Mouse (Mus musculus): ENCODE measurements around the gene Ptprf.

DNA sequence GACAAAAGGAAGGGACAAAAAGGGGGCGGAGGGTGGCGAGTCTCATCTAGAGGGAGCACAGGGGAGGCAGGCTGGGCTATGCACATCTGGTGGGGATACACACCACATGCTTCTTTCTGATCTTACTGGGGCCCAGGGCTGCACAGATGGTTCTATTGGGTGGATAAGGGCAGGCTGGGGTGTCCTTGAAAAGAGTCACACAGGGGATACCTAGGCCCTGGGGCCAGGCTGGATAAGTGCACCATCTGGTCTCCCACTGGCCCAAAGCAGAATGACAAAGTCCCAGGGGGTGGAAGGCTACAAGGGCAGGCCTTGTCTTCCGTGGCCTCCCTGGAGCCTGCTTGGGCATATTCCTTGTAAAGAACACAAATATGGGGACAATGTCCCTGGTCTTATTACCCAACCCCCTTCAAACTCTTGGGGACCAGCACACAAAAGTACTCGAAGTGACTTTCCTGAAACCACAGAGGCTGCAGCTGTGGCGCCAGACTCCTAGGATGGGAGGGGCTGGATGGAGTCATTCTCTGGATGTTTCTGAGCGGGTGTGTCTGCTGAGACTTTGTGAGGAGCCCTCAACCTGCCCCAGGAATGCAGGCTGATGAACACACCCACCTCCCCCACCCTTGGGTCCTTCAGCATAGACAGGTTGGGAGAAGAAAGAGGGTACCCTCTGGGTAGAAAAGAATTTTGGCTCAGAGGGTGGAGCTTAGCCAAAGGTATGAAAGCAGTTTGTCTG, 62.0 kb downstream of the Ptprf start:
- no peak for TF ChIP-seq CTCF (IDR thresholded peaks at IDR 0.05; ENCODE audit: insufficient read depth, low read length)
- TF ChIP-seq POLR2A (IDR thresholded peaks at IDR 0.05; ENCODE audit: borderline replicate concordance, extremely low read depth, low read depth, low read length): no peak

Data from lung, adult 2 months (tissue).